Mouse (Mus musculus): Measurements from ENCODE around the gene Grap. TPM values are rescaled to one million over a fixed set of nuclear protein-coding genes. Genes with fewer than 3 reads are reported as not detected.

The Grap gene
- polyA plus RNA-seq, 1 experiment: 85.6 TPM

- TF ChIP-seq POLR2A (IDR thresholded peaks at IDR 0.05; ENCODE audit: low read depth, low read length) (no peak), CTCF (IDR thresholded peaks at IDR 0.05; ENCODE audit: extremely low read depth, insufficient read depth, insufficient read length, insufficient replicate concordance) (no peak)
- DNase-seq (ENCODE audit: low read depth in 1 of 2, low spot score in 2 of 2): no peak
- Histone ChIP-seq H3K27me3 (ENCODE audit: control insufficient read depth, insufficient read depth, low read length) (no peaks in the 10 kb centered on the region), H3K27ac (ENCODE audit: insufficient read depth, low read length) (no peak overlapping the region), H3K4me3 (ENCODE audit: extremely low read depth, insufficient read depth, insufficient read length) (no peak overlapping the region), H3K4me1 (ENCODE audit: control insufficient read depth, insufficient read depth, insufficient read length) (no peaks in the 10 kb centered on the region), H3K36me3 (ENCODE audit: control insufficient read depth, insufficient read depth, low read length) (no peaks in the 10 kb centered on the region)
- WGBS: 86% methylated on average over 5 of the region's 5 CpGs
These were observed 64.9 kb downstream of the Grap start for GRCm38 (mm10) chr11:61717990-61718389.

- Histone ChIP-seq H3K4me1 (ENCODE audit: control insufficient read depth, insufficient read depth, insufficient read length) (no peaks in the 10 kb centered on the region), H3K27me3 (ENCODE audit: control insufficient read depth, insufficient read depth, low read length) (no peaks in the 10 kb centered on the region), H3K27ac (ENCODE audit: insufficient read depth, low read length) (no peak overlapping the region), H3K36me3 (ENCODE audit: control insufficient read depth, insufficient read depth, low read length) (no peaks in the 10 kb centered on the region), H3K4me3 (ENCODE audit: extremely low read depth, insufficient read depth, insufficient read length) (no peak overlapping the region)
- no peak for DNase-seq (ENCODE audit: low read depth in 1 of 2, low spot score in 2 of 2)
- 86% methylated on average over 3 of the region's 3 CpGs for WGBS
- no peak for TF ChIP-seq CTCF (IDR thresholded peaks at IDR 0.05; ENCODE audit: extremely low read depth, insufficient read depth, insufficient read length, insufficient replicate concordance)
- TF ChIP-seq POLR2A (IDR thresholded peaks at IDR 0.05; ENCODE audit: low read depth, low read length): no peak
These were observed 66.3 kb downstream of the Grap start for GRCm38 (mm10) chr11:61719387-61719786.

DNA sequence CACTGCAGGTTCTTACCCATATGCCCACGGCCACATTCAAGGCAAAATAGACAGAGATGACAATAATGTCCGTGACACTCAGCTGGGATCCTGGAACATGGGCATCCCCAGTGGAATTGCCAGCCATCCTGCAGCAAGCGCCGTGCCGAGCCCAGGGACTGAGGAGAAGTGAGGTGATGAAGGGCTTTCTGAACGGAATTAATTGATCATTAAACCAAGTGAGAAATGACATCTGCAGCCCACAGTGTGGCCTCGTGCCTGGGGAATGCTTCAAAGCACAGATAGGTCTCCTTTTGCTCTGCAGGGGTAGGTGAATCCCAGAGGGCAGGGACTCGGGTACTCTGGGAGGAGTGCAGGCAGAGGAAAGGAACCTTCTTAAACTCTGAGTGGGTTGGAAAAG lies 66.8 kb downstream of the Grap start:
- Histone ChIP-seq H3K4me1 (ENCODE audit: control insufficient read depth, insufficient read depth, insufficient read length) (no peaks in the 10 kb centered on the region), H3K27me3 (ENCODE audit: control insufficient read depth, insufficient read depth, low read length) (no peaks in the 10 kb centered on the region), H3K4me3 (ENCODE audit: extremely low read depth, insufficient read depth, insufficient read length) (no peak overlapping the region), H3K27ac (ENCODE audit: insufficient read depth, low read length) (no peak overlapping the region), H3K36me3 (ENCODE audit: control insufficient read depth, insufficient read depth, low read length) (no peaks in the 10 kb centered on the region)
- no peak for DNase-seq (ENCODE audit: low read depth in 1 of 2, low spot score in 2 of 2)
- 84% methylated on average over 8 of the region's 8 CpGs for WGBS
- TF ChIP-seq CTCF (IDR thresholded peaks at IDR 0.05; ENCODE audit: extremely low read depth, insufficient read depth, insufficient read length, insufficient replicate concordance): no peak
- no peak for TF ChIP-seq POLR2A (IDR thresholded peaks at IDR 0.05; ENCODE audit: low read depth, low read length)

- H3K4me1 ChIP-seq (ENCODE audit: control insufficient read depth, insufficient read depth, insufficient read length): no peaks in the 10 kb centered on the region
- H3K4me3 ChIP-seq (ENCODE audit: extremely low read depth, insufficient read depth, insufficient read length): no peak within 1 kb of the TSS
- TF ChIP-seq CTCF (IDR thresholded peaks at IDR 0.05; ENCODE audit: extremely low read depth, insufficient read depth, insufficient read length, insufficient replicate concordance) (no peak), POLR2A (IDR thresholded peaks at IDR 0.05; ENCODE audit: low read depth, low read length) (no peak)
- no peaks in the 10 kb centered on the region for H3K27me3 ChIP-seq (ENCODE audit: control insufficient read depth, insufficient read depth, low read length)
- no peak for DNase-seq (ENCODE audit: low read depth in 1 of 2, low spot score in 2 of 2)
- 86% methylated on average over 3 of the region's 3 CpGs for WGBS
- no peak within 1 kb of the TSS for H3K27ac ChIP-seq (ENCODE audit: insufficient read depth, low read length)
- H3K36me3 ChIP-seq (ENCODE audit: control insufficient read depth, insufficient read depth, low read length): no peaks in the 10 kb centered on the region
These were observed 67.6 kb downstream of the Grap start, which contains the start of gene Slc5a10 for GRCm38 (mm10) chr11:61720636-61721035. Gene Slc5a10, minus strand, starts transcription at chr11:61720826.

- no peak overlapping the region for H3K27ac ChIP-seq (ENCODE audit: insufficient read depth, low read length)
- TF ChIP-seq CTCF (IDR thresholded peaks at IDR 0.05; ENCODE audit: extremely low read depth, insufficient read depth, insufficient read length, insufficient replicate concordance) (no peak), POLR2A (IDR thresholded peaks at IDR 0.05; ENCODE audit: low read depth, low read length) (no peak)
- H3K27me3 ChIP-seq (ENCODE audit: control insufficient read depth, insufficient read depth, low read length): no peaks in the 10 kb centered on the region
- WGBS: 87% methylated on average over 5 of the region's 5 CpGs
- H3K4me3 ChIP-seq (ENCODE audit: extremely low read depth, insufficient read depth, insufficient read length): no peak overlapping the region
- no peak for DNase-seq (ENCODE audit: low read depth in 1 of 2, low spot score in 2 of 2)
- no peaks in the 10 kb centered on the region for H3K4me1 ChIP-seq (ENCODE audit: control insufficient read depth, insufficient read depth, insufficient read length)
- H3K36me3 ChIP-seq (ENCODE audit: control insufficient read depth, insufficient read depth, low read length): no peaks in the 10 kb centered on the region
These were observed 69.0 kb downstream of the Grap start for GRCm38 (mm10) chr11:61722077-61722476.

Other genes with a start within 250 kb of the Grap start
- gene Rnf112, start 199.1 kb upstream of the Grap start, polyA plus RNA-seq (2012; rRNA removed): not detected in 2 replicates
- 22.2 and 31.2 TPM in 2 replicates for gene Mfap4, start 167.8 kb upstream of the Grap start, polyA plus RNA-seq (2012; rRNA removed)
- gene Mapk7, start 158.9 kb upstream of the Grap start, polyA plus RNA-seq (2012; rRNA removed): 27.4 and 33.6 TPM in 2 replicates
- 3.4 and 4.4 TPM in 2 replicates for gene B9d1, start 148.1 kb upstream of the Grap start, polyA plus RNA-seq (2012; rRNA removed)
- 9.3 and 10.4 TPM in 2 replicates for gene Epn2, start 73.6 kb upstream of the Grap start, polyA plus RNA-seq (2012; rRNA removed)
- gene Fam83g, start 30.8 kb downstream of the Grap start, polyA plus RNA-seq (2012; rRNA removed): 1.3 and 2.0 TPM in 2 replicates
- 0.06 TPM in 1 of 2 replicates, not detected in the other for gene Slc5a10, start 67.6 kb downstream of the Grap start, polyA plus RNA-seq (2012; rRNA removed)
- gene Prpsap2, start 108.8 kb downstream of the Grap start, polyA plus RNA-seq (2012; rRNA removed): 13.3 and 14.7 TPM in 2 replicates
- gene Ulk2, start 201.8 kb downstream of the Grap start, polyA plus RNA-seq (2012; rRNA removed): 36.1 and 37.8 TPM in 2 replicates

Data from spleen, adult 2 months (tissue).